Mouse (Mus musculus): ENCODE data around the gene Msh2. TPM values are rescaled to one million over a fixed set of nuclear protein-coding genes. Genes with fewer than 3 reads are reported as not detected.

Msh2 gene
- polyA plus RNA-seq, 2 experiments, result 33.8 to 40.5 TPM

- Histone ChIP-seq H3K4me3 (replicated peaks; ENCODE audit: low read length) (no peak overlapping the region), H3K9me3 (ENCODE audit: control insufficient read depth, low read length) (no peaks in the 10 kb centered on the region), H3K4me2 (replicated peaks; ENCODE audit: low read depth, low read length, severe bottlenecking) (no peak overlapping the region), H3K36me3 (ENCODE audit: control insufficient read depth, insufficient read depth, low read length) (peaks cover 61% of the 10 kb centered on the region), H3K9ac (ENCODE audit: low read depth, low read length, severe bottlenecking) (no peak overlapping the region), H3K27me3 (ENCODE audit: control insufficient read depth, insufficient read depth, low read length) (no peaks in the 10 kb centered on the region), H3K27ac (replicated peaks; ENCODE audit: low read depth, low read length) (no peak overlapping the region), H3K4me1 (ENCODE audit: control insufficient read depth, insufficient read depth, low read length) (no peaks in the 10 kb centered on the region)
- no peak for DNase-seq (ENCODE audit: low spot score)
- TF ChIP-seq POLR2A (IDR thresholded peaks at IDR 0.05; ENCODE audit: borderline replicate concordance, extremely low read depth, insufficient read depth, insufficient read length), result no peak
- no peak for ATAC-seq (ENCODE audit: low FRiP score, low read depth)
- WGBS, result 83% methylated on average over 8 of the region's 8 CpGs
Measured at GRCm38 (mm10) chr17:87689217-87689616, 17.1 kb downstream of the Msh2 start.

GRCm38 (mm10) chr17:87691958-87692357 lies 19.8 kb downstream of the Msh2 start:
- no peak overlapping the region for H3K4me3 ChIP-seq (replicated peaks; ENCODE audit: low read length)
- no peak overlapping the region for H3K9ac ChIP-seq (ENCODE audit: low read depth, low read length, severe bottlenecking)
- no peaks in the 10 kb centered on the region for H3K27me3 ChIP-seq (ENCODE audit: control insufficient read depth, insufficient read depth, low read length)
- H3K9me3 ChIP-seq (ENCODE audit: control insufficient read depth, low read length), result no peaks in the 10 kb centered on the region
- no peak for TF ChIP-seq POLR2A (IDR thresholded peaks at IDR 0.05; ENCODE audit: borderline replicate concordance, extremely low read depth, insufficient read depth, insufficient read length)
- WGBS, result 84% methylated on average over 5 of the region's 5 CpGs
- DNase-seq (ENCODE audit: low spot score), result peak; percentile 58
- H3K4me2 ChIP-seq (replicated peaks; ENCODE audit: low read depth, low read length, severe bottlenecking), result no peak overlapping the region
- H3K4me1 ChIP-seq (ENCODE audit: control insufficient read depth, insufficient read depth, low read length), result no peaks in the 10 kb centered on the region
- H3K36me3 ChIP-seq (ENCODE audit: control insufficient read depth, insufficient read depth, low read length), result peaks cover 46% of the 10 kb centered on the region
- no peak overlapping the region for H3K27ac ChIP-seq (replicated peaks; ENCODE audit: low read depth, low read length)
- no peak for ATAC-seq (ENCODE audit: low FRiP score, low read depth)

- Histone ChIP-seq H3K9me3 (ENCODE audit: control insufficient read depth, low read length) (no peaks in the 10 kb centered on the region), H3K36me3 (ENCODE audit: control insufficient read depth, insufficient read depth, low read length) (peaks cover 31% of the 10 kb centered on the region), H3K4me1 (ENCODE audit: control insufficient read depth, insufficient read depth, low read length) (no peaks in the 10 kb centered on the region), H3K4me2 (replicated peaks; ENCODE audit: low read depth, low read length, severe bottlenecking) (no peak overlapping the region), H3K9ac (ENCODE audit: low read depth, low read length, severe bottlenecking) (no peak overlapping the region), H3K27ac (replicated peaks; ENCODE audit: low read depth, low read length) (no peak overlapping the region), H3K4me3 (replicated peaks; ENCODE audit: low read length) (no peak overlapping the region), H3K27me3 (ENCODE audit: control insufficient read depth, insufficient read depth, low read length) (no peaks in the 10 kb centered on the region)
- DNase-seq (ENCODE audit: low spot score), result no peak
- 94% methylated on average over 11 of the region's 11 CpGs for WGBS
- no peak for ATAC-seq (ENCODE audit: low FRiP score, low read depth)
- no peak for TF ChIP-seq POLR2A (IDR thresholded peaks at IDR 0.05; ENCODE audit: borderline replicate concordance, extremely low read depth, insufficient read depth, insufficient read length)
Measured at GRCm38 (mm10) chr17:87695874-87696465, 23.8 kb downstream of the Msh2 start.

DNA sequence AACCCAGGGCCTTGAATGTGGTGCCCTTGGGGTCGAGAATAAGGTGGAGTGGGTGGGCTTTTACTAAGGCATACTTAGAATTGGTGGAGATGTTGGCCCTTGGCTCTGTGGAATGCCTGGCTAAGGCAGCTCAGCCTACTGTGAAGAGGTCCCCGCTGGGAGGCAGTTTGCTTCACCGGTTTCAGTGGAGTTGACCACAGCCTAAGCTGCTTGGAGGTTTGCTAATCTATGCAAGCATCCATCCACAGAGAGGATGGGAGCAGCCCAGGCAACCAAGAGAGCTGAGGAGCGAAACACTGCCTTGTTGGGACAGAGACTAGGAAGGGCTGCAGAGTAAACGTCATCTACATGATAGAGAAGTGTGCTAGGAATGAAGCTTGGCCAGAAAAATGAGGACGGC lies 24.7 kb downstream of the Msh2 start:
- WGBS, result 94% methylated on average over 6 of the region's 6 CpGs
- no peak overlapping the region for H3K4me2 ChIP-seq (replicated peaks; ENCODE audit: low read depth, low read length, severe bottlenecking)
- no peaks in the 10 kb centered on the region for H3K4me1 ChIP-seq (ENCODE audit: control insufficient read depth, insufficient read depth, low read length)
- no peak overlapping the region for H3K27ac ChIP-seq (replicated peaks; ENCODE audit: low read depth, low read length)
- ATAC-seq (ENCODE audit: low FRiP score, low read depth), result no peak
- no peaks in the 10 kb centered on the region for H3K9me3 ChIP-seq (ENCODE audit: control insufficient read depth, low read length)
- no peak for TF ChIP-seq POLR2A (IDR thresholded peaks at IDR 0.05; ENCODE audit: borderline replicate concordance, extremely low read depth, insufficient read depth, insufficient read length)
- no peaks in the 10 kb centered on the region for H3K27me3 ChIP-seq (ENCODE audit: control insufficient read depth, insufficient read depth, low read length)
- H3K9ac ChIP-seq (ENCODE audit: low read depth, low read length, severe bottlenecking), result no peak overlapping the region
- peaks cover 32% of the 10 kb centered on the region for H3K36me3 ChIP-seq (ENCODE audit: control insufficient read depth, insufficient read depth, low read length)
- DNase-seq (ENCODE audit: low spot score), result no peak
- no peak overlapping the region for H3K4me3 ChIP-seq (replicated peaks; ENCODE audit: low read length)

- DNase-seq (ENCODE audit: low spot score) (no peak), ATAC-seq (ENCODE audit: low FRiP score, low read depth) (no peak)
- Histone ChIP-seq H3K27ac (replicated peaks; ENCODE audit: low read depth, low read length) (no peak overlapping the region), H3K4me3 (replicated peaks; ENCODE audit: low read length) (no peak overlapping the region), H3K4me2 (replicated peaks; ENCODE audit: low read depth, low read length, severe bottlenecking) (no peak overlapping the region), H3K27me3 (ENCODE audit: control insufficient read depth, insufficient read depth, low read length) (no peaks in the 10 kb centered on the region), H3K9ac (ENCODE audit: low read depth, low read length, severe bottlenecking) (no peak overlapping the region), H3K9me3 (ENCODE audit: control insufficient read depth, low read length) (no peaks in the 10 kb centered on the region), H3K4me1 (ENCODE audit: control insufficient read depth, insufficient read depth, low read length) (no peaks in the 10 kb centered on the region), H3K36me3 (ENCODE audit: control insufficient read depth, insufficient read depth, low read length) (peaks cover 29% of the 10 kb centered on the region)
- TF ChIP-seq POLR2A (IDR thresholded peaks at IDR 0.05; ENCODE audit: borderline replicate concordance, extremely low read depth, insufficient read depth, insufficient read length), result no peak
- 74% methylated on average over 16 of the region's 16 CpGs for WGBS
Measured at GRCm38 (mm10) chr17:87698996-87699765, 27.1 kb downstream of the Msh2 start.
